Mouse (Mus musculus) B cell, adult 2 months (primary cell): ENCODE results near the gene Fam219a.
A peak's percentile ranks its signal among the peaks of the same experiment; 100 is the strongest.

Experiments used
- DNase-seq, 2 experiments: peaks; one replicate each; pipeline ENCODE4 v3.0.0; 2022

Fam219a gene

GRCm38 (mm10) chr4:41502986-41503412 is 66.3 kb downstream of the Fam219a start, which contains the start of gene AI464131:
Gene AI464131 (minus strand): TSS chr4:41503076.
- peak; percentile 51 to 58 for DNase-seq

- no peak for DNase-seq
These were observed 67.0 kb downstream of the Fam219a start for GRCm38 (mm10) chr4:41502171-41502940.

- DNase-seq, result no peak
These were observed 68.6 kb downstream of the Fam219a start for GRCm38 (mm10) chr4:41500787-41501186.

- no peak for DNase-seq
These were observed 69.7 kb downstream of the Fam219a start for GRCm38 (mm10) chr4:41499619-41500018.

- DNase-seq, result no peak
These were observed 70.4 kb downstream of the Fam219a start for GRCm38 (mm10) chr4:41498921-41499391.

GRCm38 (mm10) chr4:41497995-41498845 is 71.1 kb downstream of the Fam219a start:
- DNase-seq, result no peak

GRCm38 (mm10) chr4:41497579-41497978 is 71.8 kb downstream of the Fam219a start:
- peak; percentile 54 to 60 for DNase-seq

GRCm38 (mm10) chr4:41497046-41497445 is 72.3 kb downstream of the Fam219a start:
- DNase-seq, result no peak

- no peak for DNase-seq
These were observed 73.5 kb downstream of the Fam219a start for GRCm38 (mm10) chr4:41495850-41496249.

- no peak for DNase-seq
These were observed 74.3 kb downstream of the Fam219a start for GRCm38 (mm10) chr4:41495076-41495475.

GRCm38 (mm10) chr4:41494378-41494777 is 75.0 kb downstream of the Fam219a start:
- no peak for DNase-seq

GRCm38 (mm10) chr4:41493464-41494116 is 75.7 kb downstream of the Fam219a start:
- no peak for DNase-seq

GRCm38 (mm10) chr4:41492951-41493350 is 76.4 kb downstream of the Fam219a start:
- DNase-seq, result no peak

GRCm38 (mm10) chr4:41481601-41482017 is 87.7 kb downstream of the Fam219a start:
- DNase-seq, result no peak

- no peak for DNase-seq
These were observed 89.1 kb downstream of the Fam219a start for GRCm38 (mm10) chr4:41480254-41480653.

- no peak for DNase-seq
These were observed 89.9 kb downstream of the Fam219a start for GRCm38 (mm10) chr4:41479456-41479804.

GRCm38 (mm10) chr4:41478751-41479455 is 90.4 kb downstream of the Fam219a start:
- no peak for DNase-seq

- DNase-seq, result no peak
These were observed 91.6 kb downstream of the Fam219a start for GRCm38 (mm10) chr4:41477648-41478160.

GRCm38 (mm10) chr4:41471384-41471689 is 98.0 kb downstream of the Fam219a start:
- DNase-seq, result no peak

GRCm38 (mm10) chr4:41470684-41471383 is 98.5 kb downstream of the Fam219a start:
- no peak for DNase-seq

GRCm38 (mm10) chr4:41470051-41470683 is 99.2 kb downstream of the Fam219a start:
- DNase-seq, result no peak
